Mouse (Mus musculus): ENCODE measurements at regions not wholly inside any gene's neighbourhood (a gene's known extent, or its start where the extent isn't known, plus 50 kb on each side); places are given as distances from the start of the nearest gene placed in this dataset.
A peak's percentile ranks its signal among the peaks of the same experiment; 100 is the strongest.

DNA sequence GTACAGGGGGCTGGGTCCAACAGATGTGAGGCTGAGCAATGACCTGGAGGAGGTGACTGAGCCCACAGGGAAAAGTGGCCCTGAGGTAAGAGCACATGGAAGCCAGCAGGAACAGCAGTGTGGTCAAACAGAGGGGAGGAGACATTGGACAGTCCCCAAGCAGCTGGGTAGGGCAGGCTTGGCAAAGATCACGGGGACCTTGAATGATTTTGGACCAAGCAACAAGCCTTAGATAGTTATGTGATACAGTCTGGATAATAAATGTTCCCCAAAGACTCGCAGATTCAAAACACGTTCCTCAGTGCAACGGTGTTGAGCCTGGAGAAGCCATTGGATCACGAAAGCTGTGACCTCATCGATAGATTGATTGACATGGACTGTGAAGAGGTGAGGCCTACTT lies 64.8 kb upstream of the Aldh1b1 start:
- H3K27ac ChIP-seq (ENCODE audit: low read depth, low read length): no peak overlapping the region
- H3K9ac ChIP-seq (ENCODE audit: low read depth, low read length): no peak overlapping the region
- H3K36me3 ChIP-seq (ENCODE audit: control insufficient read depth, insufficient read depth, low read length): no peaks in the 10 kb centered on the region
- ATAC-seq (ENCODE audit: low FRiP score) (no peak), DNase-seq (ENCODE audit: low spot score) (no peak)
- WGBS: 92% methylated on average over 6 of the region's 6 CpGs
- H3K4me1 ChIP-seq (replicated peaks; ENCODE audit: control insufficient read depth, insufficient read depth, low read length): peaks cover 2% of the 10 kb centered on the region; the same call in 1 of the 2 replicates
- H3K4me2 ChIP-seq (replicated peaks; ENCODE audit: low read depth, low read length): no peak overlapping the region
- H3K9me3 ChIP-seq (ENCODE audit: control insufficient read depth, low read length): no peaks in the 10 kb centered on the region
- no peaks in the 10 kb centered on the region for H3K27me3 ChIP-seq (ENCODE audit: control insufficient read depth, insufficient read depth, low read length)
- no peak overlapping the region for H3K4me3 ChIP-seq (ENCODE audit: low read depth, low read length)

DNA sequence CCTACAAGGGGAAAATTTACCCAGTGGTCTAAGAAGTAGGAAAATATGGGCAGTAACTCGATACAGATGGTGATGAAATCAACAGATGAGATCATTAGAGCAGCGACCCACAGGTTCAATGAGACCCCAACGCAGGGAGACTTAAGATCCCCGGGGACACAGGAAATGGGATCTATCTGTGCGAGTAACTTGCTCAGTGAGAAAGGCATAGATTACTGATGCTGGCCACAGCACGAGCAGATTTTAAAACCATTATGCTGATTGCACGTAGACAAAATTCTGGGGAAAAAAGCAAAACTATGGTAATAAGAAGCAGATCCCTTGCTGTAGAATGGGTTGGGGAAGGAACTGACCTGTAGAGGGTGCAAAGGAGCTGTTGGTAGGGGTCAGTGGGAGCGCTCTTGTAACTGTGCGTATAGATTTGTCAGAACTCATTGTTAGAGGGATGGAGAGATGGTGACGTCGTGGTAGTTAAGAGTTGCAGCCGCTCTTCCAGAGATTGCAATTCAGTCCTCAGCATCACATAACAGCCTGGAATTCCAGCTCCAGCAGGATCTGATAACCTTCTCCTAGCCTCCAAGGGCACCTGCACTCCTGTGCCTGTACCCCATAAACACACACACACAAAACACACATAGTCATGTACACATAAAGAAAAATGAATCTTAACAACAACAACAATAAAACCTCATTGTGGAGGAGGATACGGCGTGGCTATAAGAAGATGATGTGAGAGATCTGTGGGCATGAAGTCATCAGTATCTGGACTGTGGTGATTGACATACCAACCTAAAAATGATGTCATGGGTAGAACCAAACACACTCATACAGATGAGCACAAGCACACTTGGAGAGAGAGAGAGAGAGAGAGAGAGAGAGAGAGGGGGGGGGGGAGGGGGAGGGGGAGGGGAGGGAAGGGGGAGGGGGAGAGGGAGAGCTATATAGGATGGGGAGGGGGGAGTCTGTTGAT lies 67.7 kb upstream of the Aldh1b1 start:
- H3K4me3 ChIP-seq (ENCODE audit: low read depth, low read length): no peak overlapping the region
- no peak overlapping the region for H3K9ac ChIP-seq (ENCODE audit: low read depth, low read length)
- H3K27ac ChIP-seq (ENCODE audit: low read depth, low read length): peak overlapping the region; percentile 60; the same call in 1 of the 2 replicates
- WGBS: 35% methylated on average over 14 of the region's 14 CpGs
- H3K4me2 ChIP-seq (replicated peaks; ENCODE audit: low read depth, low read length): no peak overlapping the region
- H3K4me1 ChIP-seq (replicated peaks; ENCODE audit: control insufficient read depth, insufficient read depth, low read length): peaks cover 3% of the 10 kb centered on the region; the same call in 1 of the 2 replicates
- H3K27me3 ChIP-seq (ENCODE audit: control insufficient read depth, insufficient read depth, low read length): no peaks in the 10 kb centered on the region
- DNase-seq (ENCODE audit: low spot score) (peak; percentile 63), ATAC-seq (ENCODE audit: low FRiP score) (peak; percentile 34; the same call in 1 of the 2 replicates)
- H3K9me3 ChIP-seq (ENCODE audit: control insufficient read depth, low read length): no peaks in the 10 kb centered on the region
- no peaks in the 10 kb centered on the region for H3K36me3 ChIP-seq (ENCODE audit: control insufficient read depth, insufficient read depth, low read length)

DNA sequence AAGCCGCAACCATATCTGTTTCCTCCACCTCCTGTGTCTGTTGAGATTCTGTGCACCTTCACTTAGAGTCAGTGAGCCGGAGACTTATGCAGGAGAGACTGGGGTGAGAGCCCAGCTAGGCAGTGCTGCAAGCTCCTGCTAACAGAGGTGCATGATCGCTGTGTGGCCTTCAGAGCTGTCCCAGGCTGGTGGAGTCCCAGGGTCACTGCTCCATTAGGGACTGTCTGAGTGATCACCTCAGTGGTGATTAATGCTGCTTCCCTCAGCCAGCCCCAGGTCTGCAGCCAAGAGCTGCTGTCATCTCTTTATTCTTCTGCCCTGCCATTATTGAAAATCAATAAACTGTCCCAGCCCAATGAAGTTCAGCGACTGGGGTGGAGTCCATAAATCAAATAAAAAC lies 69.0 kb upstream of the Aldh1b1 start:
- no peaks in the 10 kb centered on the region for H3K9me3 ChIP-seq (ENCODE audit: control insufficient read depth, low read length)
- WGBS: 74% methylated on average over 4 of the region's 4 CpGs
- H3K27ac ChIP-seq (ENCODE audit: low read depth, low read length): peak overlapping the region; percentile 30; the same call in 1 of the 2 replicates

DNA sequence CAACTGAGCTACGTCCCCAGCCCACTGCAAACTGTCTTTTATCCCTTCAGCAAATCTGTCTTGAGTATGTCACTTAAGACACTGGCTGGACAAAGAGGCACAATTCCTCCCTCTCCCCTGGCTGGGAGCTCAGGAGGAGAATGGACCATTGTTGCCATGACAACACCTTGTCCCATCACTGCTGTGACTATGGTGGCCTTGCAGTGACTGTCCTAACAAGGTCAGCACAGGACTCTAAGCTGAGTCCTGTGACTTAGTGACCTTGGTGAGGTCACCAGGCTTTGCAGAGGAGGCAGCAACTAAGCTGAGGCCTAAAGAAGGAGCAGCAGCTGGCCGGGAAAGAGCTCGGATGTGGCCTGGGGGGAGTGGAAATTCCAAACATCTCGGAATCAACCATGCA lies 70.0 kb upstream of the Aldh1b1 start:
- H3K27ac ChIP-seq (ENCODE audit: low read depth, low read length): no peak overlapping the region
- ATAC-seq (ENCODE audit: low FRiP score): 0 out of 2 replicates have a peak, but pooled peaks have one; percentile 36
- 30% methylated on average over 4 of the region's 4 CpGs for WGBS

More for the DNA sequence above, 69.0 kb upstream of the Aldh1b1 start:
- Histone ChIP-seq H3K4me1 (replicated peaks; ENCODE audit: control insufficient read depth, insufficient read depth, low read length) (peaks cover 5% of the 10 kb centered on the region), H3K9ac (ENCODE audit: low read depth, low read length) (no peak overlapping the region), H3K4me3 (ENCODE audit: low read depth, low read length) (no peak overlapping the region), H3K27me3 (ENCODE audit: control insufficient read depth, insufficient read depth, low read length) (no peaks in the 10 kb centered on the region), H3K4me2 (replicated peaks; ENCODE audit: low read depth, low read length) (no peak overlapping the region), H3K36me3 (ENCODE audit: control insufficient read depth, insufficient read depth, low read length) (no peaks in the 10 kb centered on the region)
- no peak for ATAC-seq (ENCODE audit: low FRiP score)
- DNase-seq (ENCODE audit: low spot score): no peak

DNA sequence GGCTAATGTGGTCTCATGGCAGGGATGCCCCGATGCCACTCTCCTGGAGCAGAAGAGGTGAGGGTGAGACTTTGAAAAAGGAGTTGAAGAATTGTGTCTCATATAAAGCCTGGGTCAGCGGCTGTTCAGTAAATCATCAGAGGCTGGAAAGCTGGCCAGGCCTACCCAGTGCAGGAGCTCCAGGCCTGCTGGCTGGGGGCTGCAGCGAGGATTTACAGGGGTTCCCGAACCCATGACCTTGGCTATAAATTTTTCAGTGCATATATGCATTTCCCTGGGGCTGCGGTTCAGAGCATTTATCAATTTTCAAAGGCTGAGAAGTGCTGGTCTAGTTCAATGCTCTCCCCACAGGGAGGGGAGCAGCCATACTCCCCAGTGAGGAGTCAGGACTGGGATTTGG lies 70.9 kb upstream of the Aldh1b1 start:
- peaks cover 5% of the 10 kb centered on the region for H3K4me1 ChIP-seq (replicated peaks; ENCODE audit: control insufficient read depth, insufficient read depth, low read length)
- no peak for ATAC-seq (ENCODE audit: low FRiP score)
- no peak overlapping the region for H3K4me2 ChIP-seq (replicated peaks; ENCODE audit: low read depth, low read length)
- H3K27me3 ChIP-seq (ENCODE audit: control insufficient read depth, insufficient read depth, low read length): no peaks in the 10 kb centered on the region
- 77% methylated on average over 5 of the region's 5 CpGs for WGBS
- H3K9ac ChIP-seq (ENCODE audit: low read depth, low read length): peak overlapping the region; percentile 21; the same call in 1 of the 2 replicates
- H3K9me3 ChIP-seq (ENCODE audit: control insufficient read depth, low read length): no peaks in the 10 kb centered on the region
- H3K27ac ChIP-seq (ENCODE audit: low read depth, low read length): peak overlapping the region; percentile 17; the same call in 1 of the 2 replicates
- DNase-seq (ENCODE audit: low spot score): no peak
- H3K36me3 ChIP-seq (ENCODE audit: control insufficient read depth, insufficient read depth, low read length): no peaks in the 10 kb centered on the region
- H3K4me3 ChIP-seq (ENCODE audit: low read depth, low read length): no peak overlapping the region

More for the DNA sequence above, 70.0 kb upstream of the Aldh1b1 start:
- H3K36me3 ChIP-seq (ENCODE audit: control insufficient read depth, insufficient read depth, low read length): no peaks in the 10 kb centered on the region
- H3K4me2 ChIP-seq (replicated peaks; ENCODE audit: low read depth, low read length): no peak overlapping the region
- H3K4me3 ChIP-seq (ENCODE audit: low read depth, low read length): no peak overlapping the region
- no peaks in the 10 kb centered on the region for H3K27me3 ChIP-seq (ENCODE audit: control insufficient read depth, insufficient read depth, low read length)
- H3K4me1 ChIP-seq (replicated peaks; ENCODE audit: control insufficient read depth, insufficient read depth, low read length): peaks cover 5% of the 10 kb centered on the region
- H3K9ac ChIP-seq (ENCODE audit: low read depth, low read length): no peak overlapping the region
- peak; percentile 52 for DNase-seq (ENCODE audit: low spot score)
- no peaks in the 10 kb centered on the region for H3K9me3 ChIP-seq (ENCODE audit: control insufficient read depth, low read length)

DNA sequence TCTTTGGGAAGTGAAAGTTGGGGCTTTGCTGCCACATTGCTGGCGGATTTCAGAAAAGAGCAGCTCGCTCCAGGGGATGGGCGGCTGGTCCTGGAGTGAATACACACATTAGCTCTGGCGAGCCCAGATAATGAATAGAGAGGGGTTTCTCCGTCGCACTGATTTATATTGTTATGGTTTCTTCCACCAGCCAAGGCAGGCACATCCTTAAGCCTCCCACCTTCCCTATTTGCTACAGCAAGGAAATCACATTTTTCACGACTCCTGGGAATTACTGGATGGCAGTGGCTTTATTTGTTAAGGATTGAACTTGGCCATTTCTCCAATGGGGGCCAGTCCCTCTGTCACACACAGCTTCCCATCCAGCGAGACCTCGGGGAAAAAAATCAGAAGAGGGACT lies 71.3 kb upstream of the Aldh1b1 start:
- Histone ChIP-seq H3K27me3 (ENCODE audit: control insufficient read depth, insufficient read depth, low read length) (no peaks in the 10 kb centered on the region), H3K4me2 (replicated peaks; ENCODE audit: low read depth, low read length) (no peak overlapping the region), H3K9ac (ENCODE audit: low read depth, low read length) (0 out of 2 replicates have a peak overlapping the region, but pooled peaks have one; percentile 21), H3K27ac (ENCODE audit: low read depth, low read length) (no peak overlapping the region), H3K4me1 (replicated peaks; ENCODE audit: control insufficient read depth, insufficient read depth, low read length) (peaks cover 5% of the 10 kb centered on the region), H3K36me3 (ENCODE audit: control insufficient read depth, insufficient read depth, low read length) (no peaks in the 10 kb centered on the region), H3K4me3 (ENCODE audit: low read depth, low read length) (no peak overlapping the region), H3K9me3 (ENCODE audit: control insufficient read depth, low read length) (no peaks in the 10 kb centered on the region)
- 47% methylated on average over 9 of the region's 9 CpGs for WGBS
- DNase-seq (ENCODE audit: low spot score) (no peak), ATAC-seq (ENCODE audit: low FRiP score) (no peak)

DNA sequence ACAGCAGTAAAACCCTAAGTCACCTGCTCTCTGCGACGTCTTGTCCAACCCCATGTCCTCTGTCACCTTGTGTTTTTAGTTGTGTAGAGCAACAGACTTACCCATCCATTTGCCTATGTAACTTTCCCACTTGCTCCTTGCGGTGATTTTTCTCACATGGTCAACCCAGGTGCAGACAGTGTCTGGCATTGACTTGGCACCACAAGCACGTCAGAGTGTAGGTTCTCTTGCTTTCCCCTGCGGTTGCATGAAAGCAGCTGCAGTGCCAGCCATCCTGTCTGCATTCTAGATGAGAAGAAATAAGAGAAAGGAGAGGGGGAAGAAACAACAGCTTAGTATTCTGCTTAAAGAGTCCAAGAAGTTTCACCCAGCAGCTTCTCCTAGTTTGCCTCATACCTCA lies 72.0 kb upstream of the Aldh1b1 start:
- Histone ChIP-seq H3K36me3 (ENCODE audit: control insufficient read depth, insufficient read depth, low read length) (no peaks in the 10 kb centered on the region), H3K9me3 (ENCODE audit: control insufficient read depth, low read length) (no peaks in the 10 kb centered on the region), H3K4me2 (replicated peaks; ENCODE audit: low read depth, low read length) (no peak overlapping the region), H3K4me1 (replicated peaks; ENCODE audit: control insufficient read depth, insufficient read depth, low read length) (peaks cover 5% of the 10 kb centered on the region), H3K27ac (ENCODE audit: low read depth, low read length) (no peak overlapping the region), H3K9ac (ENCODE audit: low read depth, low read length) (no peak overlapping the region), H3K4me3 (ENCODE audit: low read depth, low read length) (no peak overlapping the region), H3K27me3 (ENCODE audit: control insufficient read depth, insufficient read depth, low read length) (no peaks in the 10 kb centered on the region)
- DNase-seq (ENCODE audit: low spot score) (no peak), ATAC-seq (ENCODE audit: low FRiP score) (no peak)
- WGBS: 93% methylated on average over 5 of the region's 5 CpGs

DNA sequence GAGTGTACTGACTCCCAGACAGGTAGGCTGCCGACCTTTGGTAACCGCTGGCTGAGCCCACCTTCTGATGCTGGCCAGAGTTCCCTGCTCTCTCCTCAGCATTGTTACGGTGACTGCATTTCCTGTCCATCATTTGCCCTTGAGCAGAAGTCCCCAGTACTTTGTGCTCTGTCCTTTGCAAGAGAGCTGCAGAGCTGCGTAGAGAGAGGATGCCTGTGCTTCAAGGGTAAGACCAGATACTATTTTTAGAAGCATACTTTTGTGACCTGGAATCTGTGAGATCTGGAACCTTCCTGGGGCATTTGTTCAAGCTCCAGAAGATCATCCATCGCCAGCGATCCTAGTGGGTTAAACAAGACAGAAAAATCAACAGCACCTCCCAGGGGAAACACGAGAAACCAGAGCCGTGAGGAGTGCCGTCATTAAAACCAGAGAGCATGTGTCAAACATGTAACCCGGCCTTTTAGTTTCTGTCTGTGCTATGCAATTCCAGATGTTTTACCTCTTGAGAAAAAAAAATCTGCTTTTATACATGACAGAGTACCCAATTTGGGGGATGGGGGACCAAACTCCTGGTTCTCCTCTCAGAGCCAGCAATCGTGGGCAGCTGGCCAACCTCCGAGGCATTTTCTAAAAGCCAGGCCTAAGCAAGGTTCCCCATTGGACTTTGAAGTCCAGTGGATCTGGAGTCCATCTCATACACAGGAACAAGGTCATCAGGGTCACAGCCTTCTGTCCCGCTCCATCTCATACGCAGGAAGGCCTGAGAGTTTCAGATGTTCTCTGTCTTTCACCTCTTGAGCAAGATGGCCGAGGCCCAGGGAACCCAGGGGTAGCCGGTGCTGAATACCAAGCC lies 73.5 kb upstream of the Aldh1b1 start:
- DNase-seq (ENCODE audit: low spot score) (no peak), ATAC-seq (ENCODE audit: low FRiP score) (no peak)
- 74% methylated on average over 16 of the region's 16 CpGs for WGBS
- Histone ChIP-seq H3K4me3 (ENCODE audit: low read depth, low read length) (no peak overlapping the region), H3K4me1 (replicated peaks; ENCODE audit: control insufficient read depth, insufficient read depth, low read length) (peaks cover 5% of the 10 kb centered on the region), H3K9me3 (ENCODE audit: control insufficient read depth, low read length) (no peaks in the 10 kb centered on the region), H3K36me3 (ENCODE audit: control insufficient read depth, insufficient read depth, low read length) (no peaks in the 10 kb centered on the region), H3K27me3 (ENCODE audit: control insufficient read depth, insufficient read depth, low read length) (no peaks in the 10 kb centered on the region), H3K27ac (ENCODE audit: low read depth, low read length) (no peak overlapping the region), H3K9ac (ENCODE audit: low read depth, low read length) (no peak overlapping the region), H3K4me2 (replicated peaks; ENCODE audit: low read depth, low read length) (no peak overlapping the region)
